Mouse (Mus musculus) embryo, embryonic 9.5 days (tissue): ENCODE results near the gene Sod2.
"Not testable (repeated sequence)": the region's sequence is repeated elsewhere in the genome, so short reads cannot be mapped to it uniquely, and the experiment has no call there.

Experiments
- DNase-seq: peaks from one replicate; pipeline ENCODE4 v3.0.0-alpha.2; 2017; ENCODE audit errors: extremely low spot score

The Sod2 gene

GRCm38 (mm10) chr17:13009887-13010286 is 3.2 kb downstream of the Sod2 start:
- DNase-seq, result peak; percentile 37

DNA sequence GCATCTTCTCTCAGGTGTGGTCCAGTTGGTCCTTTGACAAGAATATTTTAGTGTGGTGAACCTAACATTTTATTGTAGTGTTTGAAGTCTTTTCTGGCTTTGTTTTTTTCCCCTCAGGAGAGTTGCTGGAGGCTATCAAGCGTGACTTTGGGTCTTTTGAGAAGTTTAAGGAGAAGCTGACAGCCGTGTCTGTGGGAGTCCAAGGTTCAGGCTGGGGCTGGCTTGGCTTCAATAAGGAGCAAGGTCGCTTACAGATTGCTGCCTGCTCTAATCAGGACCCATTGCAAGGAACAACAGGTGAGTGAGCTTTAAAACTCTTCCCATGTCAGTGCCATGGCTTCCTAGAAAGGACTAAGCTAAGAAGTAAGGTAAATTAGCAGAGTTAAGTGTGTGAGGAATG is 6.7 kb downstream of the Sod2 start:
- no peak for DNase-seq

DNA sequence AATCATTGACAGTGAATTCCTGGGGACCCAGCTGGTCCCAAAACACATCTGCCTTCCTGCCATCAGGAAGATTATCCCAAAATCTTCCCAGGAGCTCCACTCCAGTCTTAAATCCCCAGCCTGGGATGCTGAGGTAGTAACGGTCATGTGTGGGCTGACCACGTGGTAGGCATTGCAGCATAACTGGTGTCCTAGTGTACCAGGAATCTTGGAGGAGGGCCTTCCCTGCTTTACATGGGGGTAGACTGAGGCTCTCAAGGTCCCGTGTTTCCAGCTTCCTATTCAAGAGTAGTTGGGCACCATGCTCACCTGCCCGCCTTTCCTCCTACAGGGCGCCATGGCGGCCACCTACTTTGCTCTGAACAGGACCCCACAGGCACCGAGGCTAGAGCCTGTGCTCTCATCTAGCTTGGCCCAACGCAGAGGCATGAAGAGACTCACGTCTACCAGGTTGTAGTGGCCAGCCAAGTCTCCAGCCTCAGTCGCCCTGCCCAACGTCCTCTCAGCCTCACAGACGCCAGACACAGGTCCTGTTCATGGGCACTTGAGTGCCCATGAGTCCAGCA is 30.1 kb downstream of the Sod2 start:
- not testable (repeated sequence) for DNase-seq

DNA sequence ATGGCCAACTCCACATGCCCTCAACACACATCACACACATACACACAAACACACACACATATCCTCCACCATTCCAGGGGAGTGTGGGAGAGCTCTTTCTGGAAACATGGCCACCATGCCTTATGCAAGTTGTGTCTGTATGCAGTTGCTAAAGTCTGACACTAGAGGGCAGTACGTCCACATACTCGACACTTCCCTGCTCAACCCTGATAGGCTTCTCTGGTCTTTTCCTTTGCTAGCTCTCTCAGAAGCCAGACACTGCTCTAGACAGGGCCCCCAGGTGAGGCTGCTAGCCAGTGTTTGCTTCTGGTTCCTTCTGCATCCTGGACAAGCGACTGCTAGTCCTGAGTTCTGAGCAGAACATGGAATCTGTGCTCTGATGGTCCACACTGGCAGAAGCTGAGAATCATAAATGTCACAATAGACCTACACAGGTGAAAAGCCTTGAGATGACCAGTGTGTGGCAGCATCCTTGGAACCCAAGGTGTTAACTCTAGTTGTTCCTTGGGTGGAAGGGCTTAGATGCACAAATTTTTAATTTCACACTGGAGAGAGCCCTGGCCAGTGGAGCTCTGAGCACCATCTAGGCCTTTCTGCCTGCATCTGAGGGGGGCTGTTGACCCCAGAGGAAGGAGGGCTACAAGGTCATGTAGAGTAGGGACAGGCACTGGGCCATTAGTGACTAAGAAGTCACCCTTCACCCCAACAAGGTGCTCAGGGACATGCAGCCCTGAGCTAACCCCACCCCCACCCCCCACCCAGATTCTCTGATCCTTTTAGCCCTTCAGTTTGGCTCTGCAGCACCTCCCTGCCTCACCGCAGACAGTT is 37.4 kb downstream of the Sod2 start:
- peak; percentile 30 for DNase-seq

DNA sequence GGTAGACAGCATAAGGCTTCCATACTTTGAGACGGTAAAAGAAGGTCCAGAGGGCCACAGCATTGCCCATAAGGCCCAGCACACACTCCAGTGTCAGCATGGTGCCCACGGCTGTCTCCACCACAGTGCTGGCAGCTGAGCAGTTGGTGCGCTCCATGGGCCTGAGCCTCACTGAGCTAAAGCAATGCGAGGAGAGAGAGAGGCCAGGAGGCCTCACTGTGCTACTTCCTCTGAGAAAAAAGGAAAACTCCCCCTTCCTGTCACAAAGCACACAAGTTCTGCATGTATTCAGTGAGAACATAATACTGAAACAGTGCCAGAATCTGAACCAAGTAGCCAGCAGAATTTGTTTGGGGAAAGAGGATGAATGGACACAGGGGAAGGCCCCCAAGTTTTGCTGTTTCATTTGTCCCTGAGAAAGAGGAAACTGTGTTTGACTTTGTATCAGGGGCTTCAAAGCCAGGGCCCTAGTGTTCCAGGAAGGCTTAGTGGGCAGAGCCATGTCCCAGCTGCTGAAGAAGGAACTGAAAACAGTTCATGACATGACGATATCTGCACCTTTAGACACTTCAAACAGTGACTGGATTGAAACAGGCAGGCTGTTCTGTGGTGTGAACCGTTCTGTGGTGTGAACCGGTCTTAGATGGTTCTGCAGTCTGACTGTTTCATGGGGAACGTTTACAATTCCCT is 45.6 kb downstream of the Sod2 start, which contains the start of gene Gpr31b:
Gpr31b (minus strand) TSS at position 173 of the 690 bp plus-strand sequence.
- DNase-seq, result not testable (repeated sequence)

- DNase-seq, result not testable (repeated sequence)
Measured at GRCm38 (mm10) chr17:13060804-13061203, 54.2 kb downstream of the Sod2 start, which contains the start of gene Tcp10b. Gene Tcp10b (plus strand): TSS chr17:13061104.

- DNase-seq, result not testable (repeated sequence)
Measured at GRCm38 (mm10) chr17:13062882-13063281, 56.2 kb downstream of the Sod2 start.

DNA sequence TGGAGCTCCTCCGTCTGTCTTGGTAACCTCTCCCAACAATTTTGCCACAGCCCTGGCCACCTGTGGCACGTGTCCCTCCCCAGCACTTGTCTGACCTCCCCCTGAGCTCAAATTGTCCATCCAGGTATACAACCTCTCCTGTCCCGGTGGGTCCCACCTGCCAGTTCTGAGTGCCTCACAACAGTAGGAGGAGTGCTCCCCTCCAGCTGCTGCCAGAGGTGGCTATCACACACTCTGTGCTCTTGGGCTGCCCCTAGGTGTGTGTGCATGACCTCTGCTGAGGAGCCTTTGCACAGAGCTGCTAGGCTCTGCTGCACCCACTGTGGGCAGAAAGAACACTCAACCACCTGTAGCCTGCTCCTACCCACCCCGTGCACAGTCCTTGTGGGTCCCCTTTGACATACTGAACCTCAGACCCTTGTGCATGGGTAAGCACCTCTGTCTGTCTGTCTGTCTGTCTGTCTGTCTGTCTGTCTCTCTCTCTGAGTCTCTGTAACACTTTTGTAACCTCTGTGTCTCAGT is 61.3 kb downstream of the Sod2 start:
- not testable (repeated sequence) for DNase-seq

- DNase-seq, result not testable (repeated sequence)
Measured at GRCm38 (mm10) chr17:13069227-13069626, 62.6 kb downstream of the Sod2 start.
